Mouse (Mus musculus) cerebellum, adult 8-10 months (tissue): ENCODE measurements around the gene Fuz.

ENCODE experiments used
- DNase-seq: peaks from one replicate; pipeline ENCODE4 v3.0.0; 2022

Gene Fuz

GRCm38 (mm10) chr7:44890737-44891136, 5.1 kb upstream of the Fuz start:
- DNase-seq, result no peak

- DNase-seq, result no peak
Observed at GRCm38 (mm10) chr7:44891611-44892010, 4.3 kb upstream of the Fuz start.

- DNase-seq, result peak; percentile 91
Observed at GRCm38 (mm10) chr7:44892276-44892921, 3.5 kb upstream of the Fuz start, which contains the start of gene Med25. Med25 (minus strand) TSS chr7:44892712.

- no peak for DNase-seq
Observed at GRCm38 (mm10) chr7:44893197-44893596, 2.7 kb upstream of the Fuz start.

GRCm38 (mm10) chr7:44894175-44894574, 1.7 kb upstream of the Fuz start:
- no peak for DNase-seq

- no peak for DNase-seq
Observed at GRCm38 (mm10) chr7:44895206-44895592, 680 bp upstream of the Fuz start.

- DNase-seq, result no peak
Observed at GRCm38 (mm10) chr7:44896499-44896898, 620 bp downstream of the Fuz start.

- DNase-seq, result no peak
Observed at GRCm38 (mm10) chr7:44898607-44899006, 2.7 kb downstream of the Fuz start.

GRCm38 (mm10) chr7:44900632-44901031, 4.8 kb downstream of the Fuz start:
- no peak for DNase-seq

GRCm38 (mm10) chr7:44901230-44901722, 5.4 kb downstream of the Fuz start:
- no peak for DNase-seq

- no peak for DNase-seq
Observed at GRCm38 (mm10) chr7:44905430-44905829, 9.6 kb downstream of the Fuz start.

- DNase-seq, result no peak
Observed at GRCm38 (mm10) chr7:44908706-44909476, 13.0 kb downstream of the Fuz start.

- DNase-seq, result no peak
Observed at GRCm38 (mm10) chr7:44914396-44914795, 18.5 kb downstream of the Fuz start.

GRCm38 (mm10) chr7:44915314-44915713, 19.4 kb downstream of the Fuz start:
- no peak for DNase-seq

GRCm38 (mm10) chr7:44916191-44916590, 20.3 kb downstream of the Fuz start:
- no peak for DNase-seq

- no peak for DNase-seq
Observed at GRCm38 (mm10) chr7:44916881-44917280, 21.0 kb downstream of the Fuz start.

- no peak for DNase-seq
Observed at GRCm38 (mm10) chr7:44918219-44918618, 22.3 kb downstream of the Fuz start.

GRCm38 (mm10) chr7:44919127-44919526, 23.2 kb downstream of the Fuz start:
- no peak for DNase-seq

- DNase-seq, result no peak
Observed at GRCm38 (mm10) chr7:44922530-44922929, 26.7 kb downstream of the Fuz start.

GRCm38 (mm10) chr7:44925468-44925867, 29.6 kb downstream of the Fuz start:
- DNase-seq, result no peak

GRCm38 (mm10) chr7:44928570-44928969, 32.7 kb downstream of the Fuz start:
- DNase-seq, result no peak

- DNase-seq, result peak; percentile 99
Observed at GRCm38 (mm10) chr7:44929204-44930151, 33.6 kb downstream of the Fuz start, which contains the start of gene Ap2a1. Ap2a1 (minus strand) TSS chr7:44929496.

- DNase-seq, result no peak
Observed at GRCm38 (mm10) chr7:44938680-44939079, 42.8 kb downstream of the Fuz start.
